Mouse (Mus musculus) left cerebral cortex, postnatal 14 days (tissue): ENCODE measurements at regions not wholly inside any gene's neighbourhood (a gene's known extent, or its start where the extent isn't known, plus 50 kb on each side); places are given as distances from the start of the nearest gene placed in this dataset.

ENCODE experiments used
- DNase-seq, 2 experiments: peaks; one replicate each; pipeline ENCODE4 v3.0.0; 2021 to 2022; ENCODE audit warnings: low spot score in 2 of 2, mixed read lengths in 1 of 2
- intact Hi-C: fragments of 180-260 bp; cut with DNase I; formaldehyde crosslinking; loops from one replicate; pipeline ENCODE4 v1.15.1; 2025

GRCm38 (mm10) chr17:51899376-51899775 is 66.3 kb upstream of the Satb1 start:
- intact Hi-C loops, result no loop called here
- no peak for DNase-seq

- no peak for DNase-seq
- intact Hi-C loops, result no loop called here
Measured at GRCm38 (mm10) chr17:51896160-51896559, 63.1 kb upstream of the Satb1 start.

- no peak for DNase-seq
- intact Hi-C loops, result no loop called here
Measured at GRCm38 (mm10) chr17:51894278-51894677, 61.2 kb upstream of the Satb1 start.

- intact Hi-C loops, result no loop called here
- DNase-seq, result no peak
Measured at GRCm38 (mm10) chr17:51892856-51893255, 59.8 kb upstream of the Satb1 start.

- intact Hi-C loops, result no loop called here
Measured at GRCm38 (mm10) chr17:51892159-51892558, 59.1 kb upstream of the Satb1 start.

More at GRCm38 (mm10) chr17:51892159-51892558, 59.1 kb upstream of the Satb1 start:
- no peak for DNase-seq
